In genomic region chr17:8046178-8046577, GRCm38 (mm10) we compare ENCODE assay signal across 8 mouse cellular contexts.
A peak's percentile ranks its signal among the peaks of the same experiment; 100 is the strongest.
DNase-seq lines count a peak whose midpoint lies in the region; ATAC-seq lines count a peak whose summit lies in the region.
"Not testable (repeated sequence)": the region's sequence is repeated elsewhere in the genome, so short reads cannot be mapped to it uniquely, and the experiment has no call there.

No protein-coding gene starts in this region.

- DNase-seq in cerebellum, adult 18-20 months: peak; percentile 59 to 64
- DNase-seq in frontal cortex, postnatal 25 days (ENCODE audit: low spot score in 2 of 2): peak; percentile 51 to 71
- peak; percentile 76 for DNase-seq in heart, postnatal 4 days
- DNase-seq in layer of hippocampus, adult 18-20 months (ENCODE audit: low spot score in 2 of 2): peak; percentile 32 to 87
- DNase-seq in left cerebral cortex, postnatal 4 days: peak; percentile 66
- peak; percentile 81 for DNase-seq in testis, postnatal 10 days (ENCODE audit: low spot score)

- intact Hi-C loops in left cerebral cortex, postnatal 4 days (cut with DNase I): not testable (repeated sequence)

- peak; percentile 82 for ATAC-seq in CD4-positive, CD25-positive, alpha-beta regulatory T cell, adult 4 months
- peak; percentile 65 for ATAC-seq in neutrophil, adult 5-6 weeks (ENCODE audit: extremely low read depth, insufficient number of reproducible peaks, low FRiP score, poor library complexity, severe bottlenecking)

Comparison
In these comparisons a context has a peak if more than half of its experiments do, and no peak if none do; other contexts are left out.
1. Peak in every context shown above with its lines: DNase-seq and ATAC-seq.